Mouse (Mus musculus): ENCODE results near the gene Sept11. TPM values are rescaled to one million over a fixed set of nuclear protein-coding genes. Genes with fewer than 3 reads are reported as not detected.

Sept11 gene
- polyA plus RNA-seq, 1 experiment from 2014 or later = 157 TPM

DNA sequence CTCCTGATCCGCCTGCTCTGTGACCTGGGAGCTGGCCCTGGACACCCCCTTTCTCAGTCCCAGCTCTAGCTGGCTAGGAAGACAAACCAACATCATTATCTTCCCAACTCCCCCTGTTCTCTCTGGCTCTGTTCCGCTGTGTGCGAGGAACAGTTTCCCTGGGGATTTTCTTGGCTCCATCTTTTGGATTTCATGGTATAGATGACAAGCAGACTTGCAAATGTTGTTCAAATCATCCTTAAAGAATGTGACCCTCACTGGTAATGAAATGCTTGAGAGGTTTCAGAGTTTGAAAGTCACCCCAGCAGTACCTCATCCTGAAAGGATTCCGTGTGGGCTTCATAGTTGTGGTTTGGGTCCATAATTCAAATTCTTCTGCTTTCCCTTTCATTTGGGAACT is 38.2 kb downstream of the Sept11 start:
- H3K36me3 ChIP-seq (ENCODE audit: control insufficient read depth, insufficient read depth, low read length) = no peaks in the 10 kb centered on the region
- ATAC-seq (ENCODE audit: low read depth) = 0 out of 2 replicates have a peak, but pooled peaks have one; percentile 15
- no peak overlapping the region for H3K4me2 ChIP-seq (ENCODE audit: low read depth, low read length)
- H3K9ac ChIP-seq (ENCODE audit: low read length) = no peak overlapping the region
- 53% methylated on average over 4 of the region's 4 CpGs for WGBS
- peak overlapping the region; percentile 90 for H3K27ac ChIP-seq (ENCODE audit: low read length)
- H3K4me3 ChIP-seq (ENCODE audit: low read length) = no peak overlapping the region
- no peaks in the 10 kb centered on the region for H3K27me3 ChIP-seq (ENCODE audit: control insufficient read depth, insufficient read depth, low read depth, low read length)
- H3K9me3 ChIP-seq (ENCODE audit: control insufficient read depth, low read length) = no peaks in the 10 kb centered on the region
- H3K4me1 ChIP-seq (replicated peaks; ENCODE audit: control insufficient read depth, insufficient read depth, low read length) = peaks cover 72% of the 10 kb centered on the region

DNA sequence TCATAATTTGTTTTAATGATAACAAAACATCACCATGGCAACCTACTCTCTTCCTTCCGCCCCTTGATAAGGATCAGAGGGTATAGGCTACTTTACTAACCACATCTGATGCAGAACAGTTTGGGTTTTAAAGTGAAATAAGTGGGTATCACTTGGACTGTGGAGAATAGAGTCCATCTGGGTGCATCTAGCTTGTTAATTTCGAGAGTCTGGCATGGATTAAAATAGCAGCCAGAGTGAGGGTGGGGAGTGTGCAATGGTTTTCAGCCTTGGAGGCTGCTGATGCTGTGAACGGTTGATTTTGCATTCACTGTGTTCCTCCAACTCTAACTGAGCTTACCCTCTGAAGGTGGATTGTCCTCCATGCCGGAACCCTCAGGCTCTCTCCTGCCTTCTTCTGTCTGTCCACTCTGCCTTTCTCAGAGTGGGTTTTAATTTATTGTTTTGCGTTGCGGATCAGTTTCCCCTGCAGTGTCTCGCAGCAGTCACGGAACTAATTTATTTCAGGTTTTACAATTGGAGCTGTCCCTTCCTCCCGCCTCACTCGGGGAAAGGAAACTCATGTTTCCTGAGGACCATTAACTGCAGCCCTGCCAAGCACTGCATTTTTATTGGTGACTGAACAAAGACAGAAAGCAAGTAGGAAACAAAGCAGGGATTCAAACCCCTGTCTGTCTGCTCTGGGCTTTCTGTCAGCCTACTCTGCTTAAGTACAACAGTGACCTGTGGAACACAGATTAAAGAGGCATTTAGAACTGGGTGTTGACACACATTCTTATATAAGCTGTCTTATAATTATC is 40.4 kb downstream of the Sept11 start:
- ATAC-seq (ENCODE audit: low read depth) = no peak
- Histone ChIP-seq H3K4me3 (ENCODE audit: low read length) (no peak overlapping the region), H3K9ac (ENCODE audit: low read length) (no peak overlapping the region), H3K9me3 (ENCODE audit: control insufficient read depth, low read length) (no peaks in the 10 kb centered on the region), H3K36me3 (ENCODE audit: control insufficient read depth, insufficient read depth, low read length) (peaks cover 3% of the 10 kb centered on the region; the same call in 1 of the 2 replicates), H3K27ac (ENCODE audit: low read length) (peak overlapping the region; percentile 12; the same call in 1 of the 2 replicates), H3K27me3 (ENCODE audit: control insufficient read depth, insufficient read depth, low read depth, low read length) (no peaks in the 10 kb centered on the region), H3K4me2 (ENCODE audit: low read depth, low read length) (no peak overlapping the region), H3K4me1 (replicated peaks; ENCODE audit: control insufficient read depth, insufficient read depth, low read length) (peaks cover 57% of the 10 kb centered on the region)
- 35% methylated on average over 10 of the region's 10 CpGs for WGBS

DNA sequence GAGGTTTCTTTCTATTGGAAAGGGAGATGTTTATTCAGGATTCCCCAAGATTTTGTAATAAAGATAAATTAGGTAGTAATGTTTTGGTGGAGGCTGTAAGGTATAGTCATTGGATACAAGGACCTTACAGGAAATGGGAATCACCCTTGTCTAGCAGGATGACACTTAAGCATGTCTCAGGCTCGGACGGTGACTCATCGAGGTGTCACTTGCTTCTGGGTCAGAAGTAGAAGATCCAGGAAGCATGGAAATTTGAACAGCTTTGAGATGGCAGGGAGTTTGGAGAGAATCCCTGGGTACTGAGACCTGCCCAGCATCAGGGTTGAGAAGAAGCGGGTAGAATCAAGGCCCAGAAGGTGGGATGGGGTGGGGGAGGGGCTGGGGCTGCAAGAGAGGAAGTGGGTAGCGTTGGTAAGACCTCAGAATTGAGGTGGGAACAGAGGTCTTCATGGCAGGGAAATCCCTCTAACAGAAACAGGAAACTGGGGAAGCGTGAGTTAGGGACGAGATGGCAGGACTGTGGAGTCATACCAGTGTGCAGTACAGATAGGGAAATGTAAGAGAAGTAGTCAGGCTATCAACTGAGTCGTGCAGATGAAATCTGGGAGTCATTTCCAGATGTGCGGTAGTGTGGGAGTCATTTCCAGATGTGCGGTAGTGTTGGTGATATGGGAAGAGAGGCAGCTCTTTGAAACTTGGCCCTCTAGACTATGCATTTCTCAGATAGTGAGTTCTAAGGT is 42.3 kb downstream of the Sept11 start:
- no peaks in the 10 kb centered on the region for H3K9me3 ChIP-seq (ENCODE audit: control insufficient read depth, low read length)
- H3K4me1 ChIP-seq (replicated peaks; ENCODE audit: control insufficient read depth, insufficient read depth, low read length) = peaks cover 38% of the 10 kb centered on the region
- H3K4me3 ChIP-seq (ENCODE audit: low read length) = no peak overlapping the region
- H3K27me3 ChIP-seq (ENCODE audit: control insufficient read depth, insufficient read depth, low read depth, low read length) = no peaks in the 10 kb centered on the region
- H3K9ac ChIP-seq (ENCODE audit: low read length) = no peak overlapping the region
- H3K36me3 ChIP-seq (ENCODE audit: control insufficient read depth, insufficient read depth, low read length) = peaks cover 4% of the 10 kb centered on the region; the same call in 1 of the 2 replicates
- 54% methylated on average over 10 of the region's 10 CpGs for WGBS
- H3K27ac ChIP-seq (ENCODE audit: low read length) = no peak overlapping the region
- H3K4me2 ChIP-seq (ENCODE audit: low read depth, low read length) = no peak overlapping the region
- ATAC-seq (ENCODE audit: low read depth) = no peak

DNA sequence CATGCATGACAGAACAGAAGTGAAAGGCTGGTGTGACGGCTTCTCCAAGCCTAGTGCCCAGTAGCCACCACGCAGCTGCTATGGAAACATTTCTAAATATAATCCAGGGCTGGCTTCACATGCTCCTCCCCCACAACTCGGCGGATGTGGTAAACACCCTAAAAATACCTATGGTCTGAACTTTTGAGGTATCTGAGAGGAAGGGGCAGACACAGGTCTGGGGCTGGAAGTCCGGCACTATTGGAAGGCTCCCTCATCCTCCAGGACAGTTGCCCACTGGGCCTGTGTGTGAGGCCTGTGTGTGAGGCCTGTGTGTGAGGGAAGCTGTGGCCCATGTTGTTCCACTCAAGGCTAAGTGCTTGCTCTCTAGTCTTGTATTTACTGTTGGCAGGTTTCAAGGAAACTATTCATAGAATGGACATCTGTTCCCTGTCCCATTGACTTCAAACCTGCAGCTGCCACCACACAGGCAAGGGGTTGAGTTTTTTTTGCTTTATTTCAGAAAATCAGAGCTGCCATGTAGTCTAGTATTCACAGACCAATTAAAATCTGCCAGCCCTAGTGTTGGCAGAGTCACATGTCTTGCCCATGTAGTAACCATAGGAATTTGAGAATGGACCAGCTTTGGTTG is 43.8 kb downstream of the Sept11 start:
- Histone ChIP-seq H3K36me3 (ENCODE audit: control insufficient read depth, insufficient read depth, low read length) (peaks cover 6% of the 10 kb centered on the region; the same call in 1 of the 2 replicates), H3K27me3 (ENCODE audit: control insufficient read depth, insufficient read depth, low read depth, low read length) (no peaks in the 10 kb centered on the region), H3K9me3 (ENCODE audit: control insufficient read depth, low read length) (no peaks in the 10 kb centered on the region), H3K4me1 (replicated peaks; ENCODE audit: control insufficient read depth, insufficient read depth, low read length) (peaks cover 24% of the 10 kb centered on the region), H3K4me3 (ENCODE audit: low read length) (no peak overlapping the region), H3K9ac (ENCODE audit: low read length) (no peak overlapping the region), H3K4me2 (ENCODE audit: low read depth, low read length) (no peak overlapping the region), H3K27ac (ENCODE audit: low read length) (peak overlapping the region; percentile 72)
- ATAC-seq (ENCODE audit: low read depth) = peak; percentile 53
- WGBS = 40% methylated on average over 5 of the region's 5 CpGs

DNA sequence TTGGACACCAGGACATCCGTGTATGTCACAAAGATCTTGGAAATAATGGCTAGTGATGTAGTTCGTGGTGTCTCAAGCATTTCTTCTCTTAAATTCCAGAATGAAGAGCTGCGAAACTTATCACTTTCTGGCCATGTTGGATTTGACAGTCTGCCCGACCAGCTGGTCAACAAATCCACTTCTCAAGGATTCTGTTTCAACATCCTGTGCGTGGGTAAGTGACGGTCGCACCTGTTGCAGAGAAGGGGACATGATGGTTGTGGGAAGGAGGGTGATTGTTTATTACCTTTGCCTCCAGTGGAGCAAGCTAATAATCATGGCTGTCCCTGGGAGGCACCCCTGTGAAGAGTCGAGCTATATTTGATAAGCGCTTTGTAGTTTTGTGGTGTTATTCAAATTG is 46.1 kb downstream of the Sept11 start:
- H3K4me3 ChIP-seq (ENCODE audit: low read length) = no peak overlapping the region
- peaks cover 6% of the 10 kb centered on the region; the same call in 1 of the 2 replicates for H3K36me3 ChIP-seq (ENCODE audit: control insufficient read depth, insufficient read depth, low read length)
- no peaks in the 10 kb centered on the region for H3K27me3 ChIP-seq (ENCODE audit: control insufficient read depth, insufficient read depth, low read depth, low read length)
- WGBS = 86% methylated on average over 9 of the region's 9 CpGs
- no peak overlapping the region for H3K27ac ChIP-seq (ENCODE audit: low read length)
- H3K9ac ChIP-seq (ENCODE audit: low read length) = no peak overlapping the region
- H3K4me1 ChIP-seq (replicated peaks; ENCODE audit: control insufficient read depth, insufficient read depth, low read length) = peaks cover 24% of the 10 kb centered on the region
- no peaks in the 10 kb centered on the region for H3K9me3 ChIP-seq (ENCODE audit: control insufficient read depth, low read length)
- no peak for ATAC-seq (ENCODE audit: low read depth)
- no peak overlapping the region for H3K4me2 ChIP-seq (ENCODE audit: low read depth, low read length)

DNA sequence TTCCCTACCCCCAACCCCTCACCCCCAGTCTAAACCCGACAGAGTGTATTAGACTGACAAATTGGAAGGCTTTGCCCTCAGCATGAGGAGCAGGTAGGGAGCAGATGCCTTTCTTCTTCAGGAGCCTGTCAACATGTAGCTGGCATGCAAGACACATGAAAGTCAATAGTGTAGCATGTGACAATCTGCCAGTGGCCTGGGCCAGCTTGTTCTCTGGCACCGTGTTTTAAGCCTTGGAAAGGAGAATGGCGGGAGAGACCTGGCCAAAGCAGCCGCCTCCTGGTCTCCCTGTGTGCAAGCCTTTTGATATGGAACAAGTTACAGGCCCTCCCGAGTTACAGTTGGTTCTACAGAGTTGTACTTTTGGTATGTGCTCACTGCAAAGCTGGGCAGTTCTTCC is 47.5 kb downstream of the Sept11 start:
- Histone ChIP-seq H3K4me3 (ENCODE audit: low read length) (no peak overlapping the region), H3K9me3 (ENCODE audit: control insufficient read depth, low read length) (no peaks in the 10 kb centered on the region), H3K4me2 (ENCODE audit: low read depth, low read length) (no peak overlapping the region), H3K9ac (ENCODE audit: low read length) (no peak overlapping the region), H3K27me3 (ENCODE audit: control insufficient read depth, insufficient read depth, low read depth, low read length) (no peaks in the 10 kb centered on the region), H3K36me3 (ENCODE audit: control insufficient read depth, insufficient read depth, low read length) (peaks cover 6% of the 10 kb centered on the region; the same call in 1 of the 2 replicates), H3K27ac (ENCODE audit: low read length) (no peak overlapping the region), H3K4me1 (replicated peaks; ENCODE audit: control insufficient read depth, insufficient read depth, low read length) (peaks cover 31% of the 10 kb centered on the region)
- no peak for ATAC-seq (ENCODE audit: low read depth)
- 76% methylated on average over 5 of the region's 5 CpGs for WGBS

DNA sequence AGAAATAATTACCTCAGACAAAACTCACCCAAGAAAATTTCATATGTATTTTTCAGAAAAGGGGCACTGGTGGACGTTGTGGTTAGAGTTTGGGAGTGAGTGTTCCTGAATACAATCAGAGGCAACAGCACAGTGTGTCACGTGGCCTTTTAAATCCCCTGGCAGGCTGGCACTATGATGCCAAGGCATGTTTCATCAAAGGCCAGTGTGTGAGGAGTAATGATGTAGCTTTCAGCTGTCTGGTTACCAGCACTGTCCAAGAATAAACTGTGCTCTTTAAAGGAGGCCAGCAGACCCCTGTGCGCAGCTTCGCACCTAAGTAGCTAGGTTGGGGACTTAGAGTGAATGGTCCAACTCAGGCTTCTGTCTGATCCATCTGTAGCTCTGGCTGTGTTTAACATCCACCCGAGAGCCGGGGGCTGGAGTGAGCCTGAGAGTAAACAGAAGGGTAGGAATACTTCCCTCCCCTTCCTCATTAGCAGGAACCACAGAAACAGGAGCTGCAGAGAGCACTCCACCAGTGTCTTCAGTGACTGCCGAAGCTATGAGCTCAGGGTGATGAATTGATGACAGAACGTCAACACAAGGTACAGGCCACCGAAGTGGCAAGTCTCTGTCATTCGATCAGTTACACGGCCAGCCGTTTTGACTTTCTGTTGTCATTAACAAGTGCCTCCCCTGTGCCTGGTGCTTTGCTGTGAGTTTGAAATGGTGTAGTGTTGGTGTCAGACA is 50.3 kb downstream of the Sept11 start:
- Histone ChIP-seq H3K4me1 (replicated peaks; ENCODE audit: control insufficient read depth, insufficient read depth, low read length) (peaks cover 34% of the 10 kb centered on the region), H3K4me3 (ENCODE audit: low read length) (no peak overlapping the region), H3K36me3 (ENCODE audit: control insufficient read depth, insufficient read depth, low read length) (peaks cover 2% of the 10 kb centered on the region; the same call in 1 of the 2 replicates), H3K27ac (ENCODE audit: low read length) (no peak overlapping the region), H3K9ac (ENCODE audit: low read length) (no peak overlapping the region), H3K27me3 (ENCODE audit: control insufficient read depth, insufficient read depth, low read depth, low read length) (no peaks in the 10 kb centered on the region), H3K4me2 (ENCODE audit: low read depth, low read length) (no peak overlapping the region), H3K9me3 (ENCODE audit: control insufficient read depth, low read length) (no peaks in the 10 kb centered on the region)
- 0 out of 2 replicates have a peak, but pooled peaks have one; percentile 16 for ATAC-seq (ENCODE audit: low read depth)
- WGBS = 33% methylated on average over 12 of the region's 12 CpGs

DNA sequence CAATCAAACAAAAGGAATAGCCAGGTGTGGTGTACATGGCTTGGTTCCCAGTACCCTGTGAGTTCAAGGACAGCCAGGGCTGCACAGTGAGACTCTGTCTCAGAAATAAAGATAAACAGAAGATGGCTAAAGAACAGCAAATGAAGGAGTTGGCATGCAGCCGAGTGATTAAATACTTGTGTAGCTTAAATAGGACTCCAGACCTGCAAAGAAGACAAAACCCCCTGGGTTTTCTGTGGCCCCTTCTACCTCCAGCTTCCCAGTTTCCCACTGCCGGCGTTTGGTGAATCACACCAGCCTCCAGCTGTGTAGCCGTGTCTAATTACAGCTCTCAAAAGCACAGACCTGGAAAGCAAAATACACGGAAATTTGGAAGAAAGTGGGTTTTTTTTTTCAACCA is 51.6 kb downstream of the Sept11 start:
- Histone ChIP-seq H3K27me3 (ENCODE audit: control insufficient read depth, insufficient read depth, low read depth, low read length) (no peaks in the 10 kb centered on the region), H3K9me3 (ENCODE audit: control insufficient read depth, low read length) (no peaks in the 10 kb centered on the region), H3K4me2 (ENCODE audit: low read depth, low read length) (no peak overlapping the region), H3K27ac (ENCODE audit: low read length) (no peak overlapping the region), H3K36me3 (ENCODE audit: control insufficient read depth, insufficient read depth, low read length) (peaks cover 2% of the 10 kb centered on the region; the same call in 1 of the 2 replicates), H3K9ac (ENCODE audit: low read length) (no peak overlapping the region), H3K4me3 (ENCODE audit: low read length) (no peak overlapping the region), H3K4me1 (replicated peaks; ENCODE audit: control insufficient read depth, insufficient read depth, low read length) (peaks cover 34% of the 10 kb centered on the region)
- ATAC-seq (ENCODE audit: low read depth) = no peak
- 26% methylated on average over 5 of the region's 5 CpGs for WGBS
